9 mouse cellular contexts compared by ENCODE assay signal in the genomic region with DNA sequence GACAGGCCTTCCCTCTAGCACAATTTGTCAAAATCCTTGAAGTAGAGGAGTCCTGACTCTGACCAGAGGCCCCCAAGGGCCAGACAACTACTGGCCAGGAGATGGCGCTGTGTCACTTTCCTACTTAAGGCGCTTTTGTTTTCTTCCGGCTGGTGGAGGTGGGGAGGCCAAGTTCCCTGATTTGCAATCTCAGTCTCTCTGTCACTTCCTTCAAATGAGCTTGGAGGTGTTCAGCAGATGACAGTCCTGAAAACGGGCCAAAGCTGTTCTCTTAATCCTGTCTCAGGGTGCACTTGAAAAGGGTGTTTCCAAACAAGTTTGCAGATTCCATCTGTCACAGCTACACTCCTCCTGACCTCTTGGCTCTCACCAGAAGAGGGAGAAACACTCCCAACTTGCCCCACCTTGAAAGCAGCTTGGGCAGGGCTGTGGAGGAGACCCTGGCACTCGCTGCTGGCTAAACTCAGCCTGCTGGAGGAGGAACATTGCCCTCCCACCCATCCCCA.
DNase-seq lines count a peak whose midpoint lies in the region; ATAC-seq and TF ChIP-seq lines count a peak whose summit lies in the region.
"Had no signal": no experiment of that assay in that cellular context is flagged by ENCODE, and none has a peak within 500 bp of the region (broad histone marks: within the 10 kb centered on the region; RNA-seq: fewer than 3 reads in every experiment).

No protein-coding gene starts in this region.

- TF ChIP-seq CTCF in heart, adult 2 months (IDR thresholded peaks at IDR 0.05): peak; percentile 66

- no peaks in the 10 kb centered on the region for H3K79me2 ChIP-seq in heart, adult 2 months (replicated peaks; ENCODE audit: control insufficient read depth, insufficient read depth, low read length)

- H3K9me3 ChIP-seq in heart, embryonic 15.5 days (replicated peaks): no peaks in the 10 kb centered on the region
- no peaks in the 10 kb centered on the region for H3K9me3 ChIP-seq in midbrain, embryonic 11.5 days (ENCODE audit: control insufficient read depth, low read length)
- H3K9me3 ChIP-seq: liver, embryonic 15.5 days had no signal

- ATAC-seq in heart, embryonic 15.5 days (replicated peaks; ENCODE audit: insufficient number of reproducible peaks, insufficient read depth, low FRiP score, low read depth): 0 out of 2 replicates have a peak, but pooled peaks have one; percentile 16
- ATAC-seq in midbrain, embryonic 11.5 days (ENCODE audit: low FRiP score): peak; percentile 47

- no peaks in the 10 kb centered on the region for H3K4me1 ChIP-seq in heart, adult 2 months (ENCODE audit: control insufficient read depth, insufficient read depth, low read length)
- no peaks in the 10 kb centered on the region for H3K4me1 ChIP-seq in heart, embryonic 15.5 days (replicated peaks)
- H3K4me1 ChIP-seq in midbrain, embryonic 11.5 days (ENCODE audit: control insufficient read depth, insufficient read depth, low read length): no peaks in the 10 kb centered on the region; the same call in 1 of the 2 replicates
- H3K4me1 ChIP-seq: liver, embryonic 15.5 days had no signal

- no peak overlapping the region for H3K9ac ChIP-seq in heart, adult 2 months (ENCODE audit: low read depth, low read length)
- no peak overlapping the region for H3K9ac ChIP-seq in heart, embryonic 15.5 days
- H3K9ac ChIP-seq in midbrain, embryonic 11.5 days (ENCODE audit: low read length): no peak overlapping the region
- H3K9ac ChIP-seq: liver, embryonic 15.5 days had no signal

- TF ChIP-seq EP300 in heart, adult 2 months (IDR thresholded peaks at IDR 0.05; ENCODE audit: insufficient read depth, low read depth, low read length): no peak

- H3K27me3 ChIP-seq in heart, adult 2 months (ENCODE audit: control insufficient read depth, insufficient read depth, low read length): no peaks in the 10 kb centered on the region
- H3K27me3 ChIP-seq in heart, embryonic 15.5 days: no peaks in the 10 kb centered on the region
- peaks cover 12% of the 10 kb centered on the region for H3K27me3 ChIP-seq in midbrain, embryonic 11.5 days (ENCODE audit: control insufficient read depth, insufficient read depth, low read length)
- H3K27me3 ChIP-seq: liver, embryonic 15.5 days had no signal

- TF ChIP-seq POLR2A in heart, adult 2 months (IDR thresholded peaks at IDR 0.05; ENCODE audit: insufficient read depth, low read depth, low read length): no peak

- intact Hi-C loops in heart, adult 2 months (cut with DNase I): loop anchor here (5.0 kb wide), 1 partner anchor 559 kb away; no protein-coding TSS in a partner anchor
- intact Hi-C loops in heart, postnatal 25 days (cut with DNase I): loop anchor here (5.0 kb wide), 1 partner anchor 559 kb away; no protein-coding TSS in a partner anchor

- H3K4me2 ChIP-seq in heart, embryonic 15.5 days: no peak overlapping the region
- no peak overlapping the region for H3K4me2 ChIP-seq in midbrain, embryonic 11.5 days
- H3K4me2 ChIP-seq: liver, embryonic 15.5 days had no signal

- H3K4me3 ChIP-seq in heart, adult 2 months: no peak overlapping the region
- no peak overlapping the region for H3K4me3 ChIP-seq in heart, embryonic 15.5 days
- H3K4me3 ChIP-seq in midbrain, embryonic 11.5 days (ENCODE audit: low read depth, low read length): no peak overlapping the region
- H3K4me3 ChIP-seq: liver, embryonic 15.5 days had no signal

- no peak overlapping the region for H3K27ac ChIP-seq in heart, adult 2 months
- no peak overlapping the region for H3K27ac ChIP-seq in heart, embryonic 15.5 days
- H3K27ac ChIP-seq in midbrain, embryonic 11.5 days (ENCODE audit: low read depth, low read length): no peak overlapping the region
- H3K27ac ChIP-seq: liver, embryonic 15.5 days had no signal

- peak; percentile 4 to 19 for DNase-seq in heart, adult 2 months
- DNase-seq in heart, postnatal 25 days (ENCODE audit: low spot score): no peak
- DNase-seq in ZHBTc4 (ENCODE audit: low read depth, low spot score): peak; percentile 83
- peak; percentile 70 to 89 for DNase-seq in cerebellum, postnatal 4 days (ENCODE audit: low spot score in 2 of 2)
- DNase-seq in layer of hippocampus, postnatal 25 days (ENCODE audit: extremely low spot score in 1 of 2, low spot score in 1 of 2): peak; percentile 43 to 68
- peak; percentile 96 for DNase-seq in midbrain, embryonic 11.5 days (ENCODE audit: low spot score, missing footprints)
- peak; percentile 4 for DNase-seq in thymus, postnatal 14 days

- WGBS in heart, adult 2 months: 10% methylated on average over 5 of the region's 5 CpGs
- WGBS in heart, embryonic 15.5 days: 6% methylated on average over 5 of the region's 5 CpGs
- WGBS in midbrain, embryonic 11.5 days: 4% methylated on average over 5 of the region's 5 CpGs

- H3K36me3 ChIP-seq in heart, adult 2 months (ENCODE audit: control insufficient read depth, insufficient read depth, low read length): no peaks in the 10 kb centered on the region
- no peaks in the 10 kb centered on the region for H3K36me3 ChIP-seq in heart, embryonic 15.5 days
- H3K36me3 ChIP-seq in midbrain, embryonic 11.5 days (ENCODE audit: control insufficient read depth, insufficient read depth, low read length): no peaks in the 10 kb centered on the region
- H3K36me3 ChIP-seq: liver, embryonic 15.5 days had no signal
